Mouse (Mus musculus) ES-E14 (cell line): Measurements from ENCODE around the gene Col25a1.

ENCODE experiments used
- MAFK ChIP-seq: IDR thresholded peaks from 2 replicates; pipeline ENCODE4 v1.6.1; 2014; ENCODE audit warnings: mild to moderate bottlenecking, low read depth, low read length, inconsistent platforms; ENCODE audit not compliant: insufficient read depth
- ZNF384 ChIP-seq: IDR thresholded peaks from 2 replicates; pipeline ENCODE4 v1.6.1; 2012; ENCODE audit warnings: low read depth, low read length, inconsistent platforms

GRCm38 (mm10) chr3:130396636-130397035 lies 265.3 kb downstream of the Col25a1 start:
- TF ChIP-seq ZNF384: no peak
- no peak for TF ChIP-seq MAFK
